Mouse (Mus musculus) ES-E14 (cell line): Measurements from ENCODE around the gene Ccnl1. TPM values are rescaled to one million over a fixed set of nuclear protein-coding genes. Genes with fewer than 3 reads are reported as not detected.

Source experiments
- DNase-seq: peaks from one replicate; pipeline ENCODE4 v3.0.0-alpha.2; 2013; ENCODE audit warnings: low read depth, low spot score
- H3K27ac ChIP-seq: 2 replicates; pipeline ENCODE4 v1.5.1; 2012; ENCODE audit warnings: low read depth, mild to moderate bottlenecking, low read length, moderate library complexity, mixed read lengths; ENCODE audit not compliant: poor library complexity, insufficient read depth, severe bottlenecking
- H3K36me3 ChIP-seq: 2 replicates; pipeline ENCODE4 v1.6.1; 2012; ENCODE audit warnings: mild to moderate bottlenecking, low read length, moderate library complexity, mixed read lengths; ENCODE audit not compliant: control insufficient read depth, poor library complexity, insufficient read depth, severe bottlenecking
- H3K4me1 ChIP-seq, 2 experiments: fragments of 150-350 bp in 1 of 2; sonication (generic) in 1 of 2; 2 replicates each; pipeline ENCODE4 v1.6.1; 2012; ENCODE audit warnings: low read length in 2 of 2, mild to moderate bottlenecking in 1 of 2, mixed read lengths in 1 of 2; ENCODE audit not compliant: control insufficient read depth in 2 of 2, insufficient read depth in 2 of 2, poor library complexity in 1 of 2
- H3K4me3 ChIP-seq, 2 experiments: fragments of 150-350 bp in 1 of 2; sonication (generic) in 1 of 2; 2 replicates each; pipeline ENCODE4 v1.5.1; 2012; ENCODE audit warnings: low read length in 2 of 2, low read depth in 1 of 2, mild to moderate bottlenecking in 1 of 2, mixed read lengths in 1 of 2; ENCODE audit not compliant: insufficient read depth in 1 of 2, poor library complexity in 1 of 2, severe bottlenecking in 1 of 2
- H3K9ac ChIP-seq: 2 replicates; pipeline ENCODE4 v1.6.1; 2012; ENCODE audit warnings: low read depth, mild to moderate bottlenecking, low read length, mixed read lengths; ENCODE audit not compliant: poor library complexity, insufficient read depth, severe bottlenecking
- H3K9me3 ChIP-seq: fragments of 150-350 bp; sonication (generic); 2 replicates; pipeline ENCODE4 v1.6.1; 2012; ENCODE audit warnings: low read depth, mild to moderate bottlenecking, low read length; ENCODE audit not compliant: control insufficient read depth, insufficient read depth
- CHD2 ChIP-seq: IDR thresholded peaks from 2 replicates; pipeline ENCODE4 v1.6.1; 2014; ENCODE audit warnings: mild to moderate bottlenecking, low read depth, low read length, inconsistent platforms
- HCFC1 ChIP-seq: IDR thresholded peaks from 2 replicates; pipeline ENCODE4 v1.6.1; 2012; ENCODE audit warnings: low read length, inconsistent platforms, borderline replicate concordance; ENCODE audit not compliant: insufficient read depth
- MAFK ChIP-seq: IDR thresholded peaks from 2 replicates; pipeline ENCODE4 v1.6.1; 2014; ENCODE audit warnings: mild to moderate bottlenecking, low read depth, low read length, inconsistent platforms; ENCODE audit not compliant: insufficient read depth
- ZC3H11A ChIP-seq: IDR thresholded peaks from 2 replicates; pipeline ENCODE4 v1.6.1; 2012; ENCODE audit warnings: low read depth, mild to moderate bottlenecking, inconsistent platforms, low read length, borderline replicate concordance
- ZNF384 ChIP-seq: IDR thresholded peaks from 2 replicates; pipeline ENCODE4 v1.6.1; 2012; ENCODE audit warnings: low read depth, low read length, inconsistent platforms
- in situ Hi-C, 2 experiments: fragments of 600-800 bp; cut with MboI; formaldehyde crosslinking; loops; one replicate each; pipeline ENCODE4 v1.15.1; 2025; ENCODE audit warnings: low sequenced_read_pairs in 2 of 2, inconsistent platforms in 1 of 2; ENCODE audit not compliant: unreplicated experiment in 2 of 2
- total RNA-seq: library from RNA; depleted of rRNA; stranded (reverse); fragments of 300-350 nt; gene quantifications from 2 replicates; pipeline ENCODE4 v1.2.3, GENCODE M21; 2012

Gene Ccnl1
- total RNA-seq, 1 experiment: 82.8 TPM

GRCm38 (mm10) chr3:65929821-65930633 is 28.0 kb downstream of the Ccnl1 start:
- 0 out of 4 replicates have a peak overlapping the region, but pooled peaks of 1 of the 2 experiments have one; percentile 44 for H3K4me3 ChIP-seq
- in situ Hi-C loops: loop anchor here in 1 of 2 experiments (25.0 kb wide), 1 partner anchor 1943 kb away; the partner anchor contains the start of gene Gmps
- peak; percentile 84 for DNase-seq
- TF ChIP-seq ZC3H11A (peak; percentile 51; the same call in 1 of the 2 replicates), CHD2 (no peak), MAFK (no peak), HCFC1 (no peak), ZNF384 (no peak)
- H3K9ac ChIP-seq: no peak overlapping the region
- H3K4me1 ChIP-seq: peaks cover 0 to 18% of the 10 kb centered on the region in 2 experiments; a peak in 2 of 4 replicates
- no peak overlapping the region for H3K27ac ChIP-seq
- no peaks in the 10 kb centered on the region for H3K9me3 ChIP-seq
- H3K36me3 ChIP-seq: no peaks in the 10 kb centered on the region

- Histone ChIP-seq H3K36me3 (no peaks in the 10 kb centered on the region), H3K9ac (no peak overlapping the region), H3K9me3 (no peaks in the 10 kb centered on the region), H3K4me3 (peak overlapping the region in 1 of 2 experiments; percentile 44; a peak in 1 of 4 replicates), H3K27ac (no peak overlapping the region; the same call in 1 of the 2 replicates), H3K4me1 (peaks cover 0 to 18% of the 10 kb centered on the region in 2 experiments; a peak in 2 of 4 replicates)
- in situ Hi-C loops: loop anchor here in 1 of 2 experiments (25.0 kb wide), 1 partner anchor 1942 kb away; the partner anchor contains the start of gene Gmps
- peak; percentile 52 for TF ChIP-seq ZC3H11A
- no peak for TF ChIP-seq CHD2
- DNase-seq: peak; percentile 65
Measured at GRCm38 (mm10) chr3:65929304-65929783, 28.7 kb downstream of the Ccnl1 start.

- no peaks in the 10 kb centered on the region for H3K36me3 ChIP-seq
- H3K4me1 ChIP-seq: peaks cover 0 to 18% of the 10 kb centered on the region in 2 experiments; a peak in 2 of 4 replicates
- TF ChIP-seq CHD2 (no peak), HCFC1 (no peak), MAFK (no peak), ZNF384 (no peak), ZC3H11A (no peak)
- no peak for DNase-seq
- H3K9ac ChIP-seq: no peak overlapping the region
- no peaks in the 10 kb centered on the region for H3K9me3 ChIP-seq
- H3K27ac ChIP-seq: no peak overlapping the region; the same call in 1 of the 2 replicates
- in situ Hi-C loops: loop anchor here in 1 of 2 experiments (25.0 kb wide), 1 partner anchor 1941 kb away; the partner anchor contains the start of gene Gmps
- no peak overlapping the region for H3K4me3 ChIP-seq
Measured at GRCm38 (mm10) chr3:65928614-65929272, 29.3 kb downstream of the Ccnl1 start.

GRCm38 (mm10) chr3:65927685-65928084 is 30.4 kb downstream of the Ccnl1 start:
- TF ChIP-seq MAFK: no peak
- no peak for TF ChIP-seq CHD2
- TF ChIP-seq ZNF384: no peak
- TF ChIP-seq HCFC1: no peak
- no peak for TF ChIP-seq ZC3H11A
- in situ Hi-C loops: loop anchor here in 1 of 2 experiments (25.0 kb wide), 1 partner anchor 1940 kb away; the partner anchor contains the start of gene Gmps
- H3K36me3 ChIP-seq: no peaks in the 10 kb centered on the region
- peaks cover 0 to 18% of the 10 kb centered on the region in 2 experiments; a peak in 2 of 4 replicates for H3K4me1 ChIP-seq
- H3K9ac ChIP-seq: no peak overlapping the region
- no peak overlapping the region for H3K4me3 ChIP-seq
- no peak overlapping the region for H3K27ac ChIP-seq
- no peaks in the 10 kb centered on the region for H3K9me3 ChIP-seq
- no peak for DNase-seq
